Mouse (Mus musculus) liver, embryonic 18 days (tissue): ENCODE measurements around the gene Olfr1224-ps1. TPM values are rescaled to one million over a fixed set of nuclear protein-coding genes. Genes with fewer than 3 reads are reported as not detected.

Source experiments
- polyA plus RNA-seq: library from polyadenylated mRNA; depleted of rRNA; stranded (reverse); fragments of >200 nt; gene quantifications from 2 replicates; pipeline ENCODE4 v1.2.3, GENCODE M21; 2012; rRNA removed

The Olfr1224-ps1 gene
- polyA plus RNA-seq, result not detected in 2 replicates

DNA sequence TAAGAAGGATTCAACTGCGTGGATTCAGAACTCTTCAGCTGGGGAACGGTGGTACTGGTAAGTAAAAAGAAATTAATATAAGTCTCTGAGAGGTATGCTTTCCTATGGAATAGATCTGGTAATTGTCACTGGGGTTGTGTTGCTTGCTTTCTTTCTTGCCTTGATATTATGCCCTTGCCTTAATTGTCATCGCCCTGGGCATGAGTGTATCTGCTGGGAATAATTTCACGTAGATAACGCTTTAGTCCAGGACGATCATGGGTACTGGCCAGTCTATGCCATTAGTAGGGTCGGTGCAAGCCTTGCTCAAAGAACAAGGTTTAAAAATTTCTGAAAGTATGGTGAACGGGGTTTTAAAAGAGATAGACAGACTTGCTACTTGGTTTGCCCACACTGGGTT lies at the start of gene Olfr1224-ps1:
Gene Olfr1224-ps1 (minus strand): TSS at position 101 of the 400 bp plus-strand sequence.

DNA sequence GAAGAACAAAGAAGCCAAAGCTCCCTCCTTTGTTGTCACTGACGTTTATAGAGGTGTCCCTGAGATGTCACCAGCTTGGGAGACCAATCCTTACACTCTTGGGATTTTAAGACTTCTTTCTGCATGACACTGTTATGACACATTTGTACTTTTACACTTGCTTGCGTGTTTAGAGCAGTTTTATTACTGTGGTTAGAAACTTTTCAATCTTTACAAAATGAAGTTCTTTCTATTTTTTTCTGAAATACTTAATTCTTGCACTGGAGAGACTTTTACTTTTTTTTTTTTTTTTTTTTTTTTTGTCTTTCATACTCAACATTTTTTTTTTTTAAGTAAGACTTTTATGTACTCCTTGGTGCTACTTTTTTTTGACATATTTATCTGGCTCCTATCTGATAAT lies 36.1 kb upstream of the Olfr1224-ps1 start, which contains the start of gene Olfr1226:
Gene Olfr1226 (minus strand): TSS at position 101 of the 400 bp plus-strand sequence.

GRCm38 (mm10) chr2:89174569-89174968 lies 10.7 kb upstream of the Olfr1224-ps1 start, which contains the start of gene Olfr1225:
Gene Olfr1225, minus strand, starts transcription at chr2:89174669.

DNA sequence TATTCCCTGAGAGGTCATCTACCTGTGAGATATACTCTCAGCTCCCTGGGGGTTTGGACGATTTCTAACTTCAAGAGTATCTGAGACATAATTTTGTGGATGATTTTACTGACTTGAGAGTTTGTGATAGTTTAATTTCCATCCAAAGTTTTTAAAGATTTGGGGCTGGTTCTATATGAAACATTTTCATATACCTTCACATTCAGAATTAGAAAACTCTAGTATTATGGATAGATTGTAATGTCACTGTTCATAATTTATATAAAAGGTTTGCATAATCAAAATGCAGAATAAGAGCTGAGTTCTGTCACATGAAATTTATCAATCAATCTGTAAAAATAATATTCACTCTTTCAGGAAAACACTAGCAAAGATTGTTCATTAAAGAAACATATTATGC lies 12.4 kb downstream of the Olfr1224-ps1 start, which contains the start of gene Olfr1223:
Gene Olfr1223 (minus strand): TSS at position 101 of the 400 bp plus-strand sequence.

DNA sequence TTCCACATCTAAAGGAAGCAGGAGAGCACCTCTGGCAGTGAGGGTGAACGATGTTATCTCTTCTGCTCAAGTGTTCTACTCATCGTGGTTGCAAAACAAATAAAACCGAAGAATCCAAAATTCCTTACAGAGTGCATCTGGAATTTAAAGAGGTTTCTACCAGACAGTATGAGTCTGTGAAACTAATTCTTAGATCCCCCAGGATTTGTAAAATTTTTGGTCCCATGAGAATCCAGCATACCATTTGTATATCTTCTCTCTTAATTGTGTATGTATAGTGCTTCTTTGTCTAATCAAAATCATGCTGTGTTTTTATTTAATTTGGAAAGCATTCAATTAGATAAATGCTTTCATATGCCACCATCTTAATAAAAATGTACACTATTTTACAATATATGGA lies 30.9 kb downstream of the Olfr1224-ps1 start, which contains the start of gene Olfr1222:
Gene Olfr1222 (minus strand): TSS at position 101 of the 400 bp plus-strand sequence.

DNA sequence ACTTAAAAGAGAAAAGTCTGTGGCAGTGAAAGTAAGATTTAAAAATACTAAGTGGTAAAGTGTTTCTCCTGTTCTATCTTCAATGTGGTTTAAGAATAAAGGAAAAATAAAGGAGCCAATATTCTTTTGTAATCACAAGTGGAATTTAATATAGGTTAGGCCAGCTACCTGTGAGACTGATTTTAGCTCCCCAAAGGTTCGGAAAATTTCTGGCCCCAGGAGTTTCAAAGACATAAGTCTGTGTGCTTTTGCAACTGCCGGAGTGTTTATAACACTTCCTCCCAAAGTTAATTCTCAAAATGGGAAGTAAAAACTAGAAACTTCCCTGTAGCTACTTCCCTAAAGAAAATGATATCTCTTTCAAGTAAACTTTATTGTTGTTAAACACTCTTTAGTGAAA lies 46.7 kb downstream of the Olfr1224-ps1 start, which contains the start of gene Olfr1221:
Gene Olfr1221 (minus strand): TSS at position 101 of the 400 bp plus-strand sequence.

DNA sequence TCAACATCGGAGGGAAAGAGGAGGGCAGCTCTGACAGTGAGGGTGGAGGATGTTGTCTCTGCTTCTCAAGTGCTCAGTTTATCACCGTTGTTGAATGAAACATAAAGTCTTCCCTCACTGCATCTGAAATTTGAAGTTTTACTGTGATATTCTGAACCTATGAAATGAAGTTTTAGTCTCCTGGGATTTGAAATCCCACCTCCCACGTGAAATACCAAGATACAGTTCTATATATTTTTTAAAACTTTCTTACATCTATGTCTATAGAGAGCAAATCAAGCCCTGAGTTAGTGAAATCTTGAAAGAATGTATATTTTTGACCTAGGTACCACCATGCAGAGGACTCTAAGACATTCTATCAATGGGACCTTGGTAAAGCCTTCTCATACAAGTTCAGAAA lies 57.2 kb downstream of the Olfr1224-ps1 start, which contains the start of gene Olfr1220:
Gene Olfr1220 (minus strand): TSS at position 101 of the 400 bp plus-strand sequence.

Other genes with a start within 250 kb of the Olfr1224-ps1 start
- not detected in 2 replicates for gene Olfr1209, start 248.9 kb downstream of the Olfr1224-ps1 start, polyA plus RNA-seq
- not detected in 2 replicates for gene Olfr1211, start 226.0 kb downstream of the Olfr1224-ps1 start, polyA plus RNA-seq
- gene Olfr1212, start 210.1 kb downstream of the Olfr1224-ps1 start, polyA plus RNA-seq, result not detected in 2 replicates
- not detected in 2 replicates for gene Gm13762, start 183.8 kb downstream of the Olfr1224-ps1 start, polyA plus RNA-seq
- gene Olfr1214, start 171.4 kb downstream of the Olfr1224-ps1 start, polyA plus RNA-seq, result not detected in 2 replicates
- not detected in 2 replicates for gene Olfr1215, start 157.1 kb downstream of the Olfr1224-ps1 start, polyA plus RNA-seq
- gene Olfr1216, start 145.8 kb downstream of the Olfr1224-ps1 start, polyA plus RNA-seq, result not detected in 2 replicates
- gene Olfr1217, start 132.0 kb downstream of the Olfr1224-ps1 start, polyA plus RNA-seq, result not detected in 2 replicates
- gene Olfr1218, start 102.9 kb downstream of the Olfr1224-ps1 start, polyA plus RNA-seq, result not detected in 2 replicates
- gene Olfr1219, start 80.6 kb downstream of the Olfr1224-ps1 start, polyA plus RNA-seq, result not detected in 2 replicates
- not detected in 2 replicates for gene Olfr1220, start 57.3 kb downstream of the Olfr1224-ps1 start, polyA plus RNA-seq
- gene Olfr1221, start 46.8 kb downstream of the Olfr1224-ps1 start, polyA plus RNA-seq, result not detected in 2 replicates
- not detected in 2 replicates for gene Olfr1222, start 31.0 kb downstream of the Olfr1224-ps1 start, polyA plus RNA-seq
- not detected in 2 replicates for gene Olfr1223, start 12.5 kb downstream of the Olfr1224-ps1 start, polyA plus RNA-seq
- gene Olfr1225, start 10.6 kb upstream of the Olfr1224-ps1 start, polyA plus RNA-seq, result not detected in 2 replicates
- gene Olfr1226, start 36.0 kb upstream of the Olfr1224-ps1 start, polyA plus RNA-seq, result not detected in 2 replicates
- gene Olfr1228, start 90.0 kb upstream of the Olfr1224-ps1 start, polyA plus RNA-seq, result not detected in 2 replicates
- not detected in 2 replicates for gene Olfr1229, start 123.9 kb upstream of the Olfr1224-ps1 start, polyA plus RNA-seq
- not detected in 2 replicates for gene Olfr1230, start 133.2 kb upstream of the Olfr1224-ps1 start, polyA plus RNA-seq
- not detected in 2 replicates for gene Olfr1231, start 143.0 kb upstream of the Olfr1224-ps1 start, polyA plus RNA-seq
- gene Olfr1232, start 165.6 kb upstream of the Olfr1224-ps1 start, polyA plus RNA-seq, result not detected in 2 replicates
- not detected in 2 replicates for gene Olfr1233, start 178.3 kb upstream of the Olfr1224-ps1 start, polyA plus RNA-seq
- not detected in 2 replicates for gene Olfr1234, start 200.8 kb upstream of the Olfr1224-ps1 start, polyA plus RNA-seq
- not detected in 2 replicates for gene Olfr1238, start 245.6 kb upstream of the Olfr1224-ps1 start, polyA plus RNA-seq